Mouse (Mus musculus) Patski (cell line): ENCODE data around the gene Flvcr2. TPM values are rescaled to one million over a fixed set of nuclear protein-coding genes. Genes with fewer than 3 reads are reported as not detected.

Source experiments
- ATAC-seq: fragments of 100-300 bp; one replicate; pipeline ENCODE4 v1.8.0; 2021
- CTCF ChIA-PET: fragments of 350-600 bp; sonication (Branson Sonifier 250); formaldehyde crosslinking; loops from one replicate; lab custom pipeline; 2022; ENCODE audit warnings: inconsistent platforms; lab: Charles Lee
- POLR2A ChIA-PET: fragments of 350-600 bp; sonication (Branson Sonifier 250); formaldehyde crosslinking; loops from one replicate; lab custom pipeline; 2022; ENCODE audit warnings: antibody characterized with exemption, inconsistent platforms; lab: Charles Lee
- DNase-seq: peaks from one replicate; pipeline ENCODE4 v3.0.0-alpha.2; 2011; ENCODE audit warnings: low read depth, low spot score
- H3K27me3 ChIP-seq: fragments of 371-371 bp; one replicate; pipeline ENCODE4 v1.5.1; 2021
- CTCF ChIP-seq: fragments of 100-300 bp; IDR thresholded peaks from one replicate; pipeline ENCODE4 v1.5.1; 2021
- in situ Hi-C: fragments of 300-500 bp; cut with MboI; formaldehyde crosslinking; loops from 3 replicates; pipeline ENCODE4 v1.11.1; 2018; ENCODE audit warnings: low pct_unique_long_range_greater_than_20kb, mixed read lengths
- polyA plus RNA-seq: library from polyadenylated mRNA; unstranded; gene quantifications from one replicate; pipeline ENCODE4 v1.2.3, GENCODE M21; 2021

The Flvcr2 gene
- polyA plus RNA-seq, 1 experiment from 2014 or later = 0.21 TPM

DNA sequence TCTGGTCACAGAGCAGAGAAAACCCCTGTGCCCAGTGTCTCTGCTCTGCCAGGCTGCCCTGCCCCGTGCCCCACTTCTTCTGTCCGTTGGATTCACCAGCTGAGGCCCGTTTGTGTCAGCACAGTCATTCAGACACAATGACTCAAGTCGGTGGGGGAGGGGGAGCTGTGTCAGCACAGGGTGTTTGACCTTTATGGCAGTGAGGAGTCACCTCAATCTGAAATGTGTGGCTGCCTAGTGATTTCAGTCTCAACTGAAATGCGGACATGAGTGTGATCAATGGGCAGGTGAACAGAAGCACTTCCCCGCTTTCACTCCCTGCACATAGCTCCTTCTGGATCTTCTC lies 16.4 kb upstream of the Flvcr2 start:
- no peak for TF ChIP-seq CTCF
- no peak for ATAC-seq
- in situ Hi-C loops = no loop called here
- no peak for DNase-seq
- ChIA-PET POLR2A (interaction anchor here (0.5 kb wide), 1 partner anchor 11 kb away, joined by 3 read pairs; no protein-coding TSS in a partner anchor), CTCF (interaction anchor here (1.2 to 2.3 kb wide), 6 partner anchors 9 to 535 kb away, joined by 3 to 14 read pairs (median 4); no protein-coding TSS in a partner anchor)
- no peaks in the 10 kb centered on the region for H3K27me3 ChIP-seq

DNA sequence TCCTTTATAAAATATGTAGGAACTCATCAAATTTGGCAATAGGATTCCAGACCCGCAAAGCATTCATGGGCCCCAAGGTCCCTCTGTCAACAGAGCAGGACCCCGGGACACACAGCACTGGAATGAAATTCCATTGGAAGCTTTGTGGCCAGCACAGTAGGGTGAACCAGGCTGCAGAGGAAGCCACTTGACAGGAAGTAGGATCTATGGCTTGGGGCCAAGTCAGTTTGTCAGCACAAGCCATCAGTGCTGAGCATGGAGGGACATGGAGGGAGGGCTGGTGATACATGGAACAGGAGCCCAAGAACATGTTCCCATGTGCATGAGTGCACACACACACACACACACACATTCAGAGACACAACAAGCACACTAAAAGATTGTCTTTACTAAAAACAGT lies 10.1 kb upstream of the Flvcr2 start:
- in situ Hi-C loops = no loop called here
- no peak for ATAC-seq

DNA sequence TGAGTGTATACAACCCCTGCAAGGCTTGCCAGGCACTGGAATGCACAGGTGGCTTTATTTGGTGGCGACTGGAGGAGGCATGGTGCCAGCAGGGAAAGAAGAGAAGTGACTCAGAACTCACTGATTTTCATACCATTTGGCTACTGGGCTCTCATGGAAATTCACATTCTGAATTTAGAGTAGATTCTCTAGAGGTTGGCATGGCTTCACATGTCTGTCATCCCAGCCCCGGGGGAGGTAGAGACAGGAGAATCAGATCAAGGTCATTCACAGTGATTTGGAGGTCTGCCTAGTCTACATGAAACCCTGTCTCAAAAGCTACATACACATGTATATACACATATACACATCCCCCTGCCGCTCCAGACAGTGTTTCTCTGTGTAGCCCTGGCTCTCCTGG lies 9.4 kb upstream of the Flvcr2 start:
- no peaks in the 10 kb centered on the region for H3K27me3 ChIP-seq
- peak; percentile 26 for ATAC-seq
- no peak for TF ChIP-seq CTCF
- ChIA-PET CTCF (interaction anchor here (1.8 kb wide), 1 partner anchor 65 kb away, joined by 3 read pairs; no protein-coding TSS in a partner anchor), POLR2A (interaction anchor here (0.6 kb wide), 1 partner anchor 210 kb away, joined by 3 read pairs; no protein-coding TSS in a partner anchor)
- in situ Hi-C loops = no loop called here
- no peak for DNase-seq

More for the DNA sequence above, 10.1 kb upstream of the Flvcr2 start:
- no peaks in the 10 kb centered on the region for H3K27me3 ChIP-seq
- ChIA-PET POLR2A (interaction anchor here (0.6 kb wide), 1 partner anchor 209 kb away, joined by 3 read pairs; no protein-coding TSS in a partner anchor), CTCF (no interaction called here)
- TF ChIP-seq CTCF = no peak
- no peak for DNase-seq

DNA sequence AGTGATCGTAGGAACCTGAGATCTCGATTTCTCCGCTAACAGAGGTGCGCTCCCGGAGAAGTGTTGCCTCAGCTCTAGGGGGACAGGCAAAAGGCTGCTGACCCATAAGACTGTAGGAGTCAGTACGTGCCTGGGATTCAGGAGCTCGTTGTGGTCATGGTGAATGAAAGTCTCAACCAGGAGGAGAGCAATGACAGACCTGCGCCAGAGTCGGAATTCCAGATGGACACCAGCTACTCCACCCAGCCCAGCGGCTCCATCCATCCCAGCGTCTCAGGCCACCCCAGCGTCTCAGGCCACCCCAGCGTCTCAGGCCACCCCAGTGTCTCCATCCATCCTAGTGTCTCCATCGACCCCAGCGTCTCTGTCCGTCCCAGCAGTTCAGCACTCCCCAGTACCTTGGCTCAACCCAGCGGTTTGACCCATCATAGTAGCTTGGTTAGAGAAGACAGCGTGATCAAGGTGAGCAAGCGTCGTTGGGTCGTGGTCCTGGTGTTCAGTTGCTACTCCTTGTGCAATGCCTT lies 419 bp downstream of the Flvcr2 start:
- CTCF ChIA-PET = interaction anchor here (1.3 kb wide), 1 partner anchor 71 kb away, joined by 3 read pairs; no protein-coding TSS in a partner anchor
- no peak for DNase-seq
- POLR2A ChIA-PET = no interaction called here
- no peak for ATAC-seq
- in situ Hi-C loops = loop anchor here (5.0 to 10.0 kb wide), 2 partner anchors 71 to 328 kb away; partner anchors contain the start of gene Tgfb3
- no peaks in the 10 kb centered on the region for H3K27me3 ChIP-seq
- TF ChIP-seq CTCF = no peak

DNA sequence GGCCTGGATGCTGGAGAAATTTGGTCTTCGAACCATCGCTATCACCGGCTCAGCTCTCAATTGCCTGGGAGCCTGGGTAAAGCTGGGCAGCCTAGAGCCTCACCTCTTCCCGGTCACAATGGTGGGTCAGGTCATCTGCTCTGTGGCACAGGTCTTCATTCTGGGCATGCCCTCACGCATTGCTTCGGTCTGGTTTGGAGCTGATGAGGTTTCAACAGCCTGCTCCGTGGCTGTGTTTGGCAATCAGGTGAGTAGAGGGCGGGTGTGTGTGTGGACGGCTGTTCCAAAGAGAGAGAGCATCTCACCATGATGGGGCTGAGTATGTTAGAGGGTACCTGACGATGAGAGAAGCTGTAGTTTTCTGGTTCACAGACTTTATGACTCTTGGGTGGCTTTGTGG lies 1.0 kb downstream of the Flvcr2 start:
- in situ Hi-C loops = loop anchor here (5.0 to 10.0 kb wide), 2 partner anchors 70 to 327 kb away; partner anchors contain the start of gene Tgfb3
- ChIA-PET CTCF (interaction anchor here (1.0 to 1.3 kb wide), 2 partner anchors 18 to 71 kb away, joined by 3 read pairs; no protein-coding TSS in a partner anchor), POLR2A (no interaction called here)
- TF ChIP-seq CTCF = no peak
- no peak for ATAC-seq
- no peak for DNase-seq
- no peaks in the 10 kb centered on the region for H3K27me3 ChIP-seq

DNA sequence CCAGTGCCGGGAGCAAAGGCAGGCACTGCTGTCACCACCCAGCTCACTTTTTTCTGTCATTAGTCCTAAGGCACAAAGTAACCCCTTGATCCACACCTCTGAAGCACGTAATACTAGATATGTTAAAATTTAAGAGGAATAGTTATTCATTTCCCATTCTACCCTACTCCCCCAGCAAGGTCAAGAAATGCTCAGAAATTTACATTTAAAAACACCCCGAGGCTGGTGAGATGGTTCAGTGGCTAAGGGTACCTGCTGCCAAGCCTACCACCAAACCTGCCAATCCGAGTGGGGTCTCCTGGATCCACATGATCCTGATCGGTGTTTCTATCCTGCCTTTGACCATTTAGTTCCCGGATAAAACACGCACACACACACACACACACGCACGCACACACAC lies 3.5 kb downstream of the Flvcr2 start:
- TF ChIP-seq CTCF = no peak
- in situ Hi-C loops = loop anchor here (5.0 to 10.0 kb wide), 2 partner anchors 67 to 325 kb away; partner anchors contain the start of gene Tgfb3
- POLR2A ChIA-PET = no interaction called here
- CTCF ChIA-PET = no interaction called here
- H3K27me3 ChIP-seq = no peaks in the 10 kb centered on the region
- DNase-seq = no peak
- no peak for ATAC-seq

DNA sequence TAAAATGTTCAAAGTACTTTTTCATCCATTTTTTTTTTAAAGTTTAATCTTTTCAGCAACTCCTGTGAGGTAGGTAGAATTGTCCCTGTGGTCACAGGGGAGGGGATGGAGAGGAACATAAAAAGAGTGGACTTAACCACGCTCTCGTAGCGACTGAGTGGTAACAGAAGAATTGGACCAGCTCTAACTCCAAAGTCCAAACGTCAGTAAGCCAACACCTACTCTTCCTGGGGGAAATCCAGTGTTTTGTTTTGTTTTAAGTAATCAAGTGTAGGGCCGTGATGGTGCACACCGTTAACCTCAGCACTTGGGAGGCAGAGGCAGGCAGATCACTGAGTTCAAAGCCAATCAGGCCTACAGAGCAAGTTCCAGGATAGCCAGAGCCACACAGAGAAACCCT lies 5.8 kb downstream of the Flvcr2 start:
- no peak for ATAC-seq
- no peak for TF ChIP-seq CTCF
- no peaks in the 10 kb centered on the region for H3K27me3 ChIP-seq
- ChIA-PET CTCF (no interaction called here), POLR2A (interaction anchor here (0.5 kb wide), 1 partner anchor 69 kb away, joined by 3 read pairs; no protein-coding TSS in a partner anchor)
- no peak for DNase-seq
- in situ Hi-C loops = no loop called here

DNA sequence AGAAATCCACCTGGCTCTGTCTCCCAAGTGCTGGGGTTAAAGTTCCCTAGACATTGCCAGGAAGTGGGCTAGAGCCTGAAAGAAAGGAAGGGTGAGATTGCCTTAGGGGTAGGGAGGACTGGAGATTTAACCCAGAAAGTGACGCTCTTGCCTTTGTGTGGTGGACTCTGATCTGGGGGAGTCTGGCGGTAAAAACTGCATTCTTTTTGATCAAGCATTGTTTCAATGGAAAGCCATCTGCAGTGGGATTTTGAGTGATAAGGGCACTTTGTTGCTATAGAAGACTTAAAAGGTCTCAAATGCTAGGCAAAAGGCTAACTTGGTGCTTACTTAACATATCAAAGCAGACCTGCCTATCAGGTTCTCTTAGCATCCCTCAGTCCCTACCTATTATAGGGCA lies 6.9 kb downstream of the Flvcr2 start:
- DNase-seq (no peak), ATAC-seq (no peak)
- ChIA-PET CTCF (no interaction called here), POLR2A (no interaction called here)
- TF ChIP-seq CTCF = no peak
- in situ Hi-C loops = no loop called here
- H3K27me3 ChIP-seq = no peaks in the 10 kb centered on the region

DNA sequence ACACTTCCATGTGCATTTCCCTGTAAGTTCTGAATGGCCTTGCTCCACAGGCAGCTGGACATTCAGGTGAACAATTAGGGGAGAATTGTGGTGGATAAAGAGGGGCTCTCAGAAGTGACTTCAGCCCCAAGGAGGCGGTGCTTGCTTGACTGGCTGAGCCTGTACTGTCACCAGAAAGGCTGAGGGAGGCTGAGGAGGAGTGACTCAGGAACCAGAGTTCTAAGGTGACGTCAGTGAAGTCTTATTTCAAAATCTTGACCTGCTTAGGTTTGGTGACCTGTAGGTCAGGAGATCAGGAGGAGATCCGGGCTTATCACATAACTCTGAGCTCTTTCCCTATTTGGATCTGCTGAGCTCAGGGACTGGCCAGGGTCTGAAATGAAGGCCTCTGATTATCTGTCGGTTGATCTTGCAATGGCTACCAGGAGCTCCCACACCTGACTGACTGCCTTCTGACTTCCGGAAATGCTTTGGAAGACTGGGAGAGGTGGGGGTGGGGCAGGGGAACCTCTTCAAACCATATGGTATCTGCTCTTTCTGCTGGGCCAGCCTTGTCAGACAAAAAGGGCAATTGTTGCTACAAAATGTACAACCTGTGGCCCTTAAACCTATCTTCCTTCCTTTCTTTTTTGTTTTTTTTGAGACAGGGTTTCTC lies 8.4 kb downstream of the Flvcr2 start:
- ChIA-PET CTCF (no interaction called here), POLR2A (no interaction called here)
- H3K27me3 ChIP-seq = no peaks in the 10 kb centered on the region
- TF ChIP-seq CTCF = no peak
- in situ Hi-C loops = no loop called here
- no peak for DNase-seq
- no peak for ATAC-seq

DNA sequence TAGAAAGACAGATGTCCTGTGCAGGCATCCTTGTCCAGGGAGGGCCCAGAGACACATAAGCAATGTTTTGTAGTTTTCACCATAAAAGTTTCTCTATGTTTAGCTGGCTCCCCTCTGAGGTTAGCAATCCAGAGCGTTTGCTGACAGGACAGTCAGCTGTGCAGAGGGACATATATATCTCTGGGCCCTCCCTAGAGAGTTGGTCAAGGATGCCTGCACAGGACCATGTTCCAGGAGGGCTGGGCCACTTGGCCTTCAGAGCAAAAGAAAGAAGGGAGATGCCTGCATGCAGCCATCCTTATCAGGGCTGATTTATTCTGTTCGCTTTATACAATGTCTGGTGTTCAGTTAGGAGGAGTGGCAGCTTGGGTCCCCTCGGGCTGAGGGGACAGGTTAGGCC lies 10.1 kb downstream of the Flvcr2 start:
- ATAC-seq (no peak), DNase-seq (no peak)
- ChIA-PET CTCF (no interaction called here), POLR2A (no interaction called here)
- no peaks in the 10 kb centered on the region for H3K27me3 ChIP-seq
- in situ Hi-C loops = no loop called here
- TF ChIP-seq CTCF = no peak

DNA sequence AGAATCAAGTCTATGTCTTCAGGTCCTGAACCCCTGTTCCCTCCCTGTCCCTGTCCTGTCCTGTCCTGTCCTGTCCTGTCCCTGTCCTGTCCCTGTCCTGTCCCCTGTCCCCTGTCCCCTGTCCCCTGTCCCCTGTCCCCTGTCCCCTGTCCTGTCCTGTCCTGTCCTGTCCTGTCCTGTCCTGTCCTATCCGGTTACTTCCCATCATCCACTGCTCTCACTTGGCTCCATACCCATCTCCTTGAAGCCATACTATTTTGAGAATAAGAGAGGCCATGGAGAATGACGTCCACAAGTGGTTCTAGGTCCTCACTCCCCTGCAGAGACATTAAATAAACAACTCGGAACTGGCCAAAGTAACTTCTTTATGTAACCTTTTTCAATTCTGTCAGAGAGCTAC lies 10.7 kb downstream of the Flvcr2 start:
- no peaks in the 10 kb centered on the region for H3K27me3 ChIP-seq
- ATAC-seq = no peak
- TF ChIP-seq CTCF = no peak
- ChIA-PET CTCF (no interaction called here), POLR2A (no interaction called here)
- DNase-seq = no peak
- in situ Hi-C loops = no loop called here
